In genomic region chr1:156290016-156290415, GRCm38 (mm10) we compare ENCODE assay signal across 39 mouse cellular contexts. TPM values are rescaled to one million over a fixed set of nuclear protein-coding genes. Genes with fewer than 3 reads are reported as not detected.
"Had no signal": no experiment of that assay in that cellular context is flagged by ENCODE, and none has a peak within 500 bp of the region (broad histone marks: within the 10 kb centered on the region; RNA-seq: fewer than 3 reads in every experiment).

No protein-coding gene starts in this region.

- H3K27ac ChIP-seq: left cerebral cortex, adult 2 months; limb, embryonic 10.5 days; limb, embryonic 12.5 days; limb, embryonic 13.5 days; limb, embryonic 15.5 days; liver, embryonic 12.5 days; liver, embryonic 13.5 days; liver, embryonic 14.5 days; liver, embryonic 15.5 days; lung, embryonic 15.5 days; macrophage; midbrain, embryonic 10.5 days; midbrain, embryonic 12.5 days; midbrain, embryonic 13.5 days; midbrain, embryonic 15.5 days; neural tube, embryonic 12.5 days had no signal

- H3K9ac ChIP-seq: limb, embryonic 12.5 days; limb, embryonic 13.5 days; limb, embryonic 15.5 days; liver, embryonic 12.5 days; liver, embryonic 13.5 days; liver, embryonic 14.5 days; liver, embryonic 15.5 days; liver, postnatal 0 days; lung, embryonic 14.5 days; lung, embryonic 15.5 days; midbrain, embryonic 12.5 days; midbrain, embryonic 13.5 days; midbrain, embryonic 15.5 days; neural tube, embryonic 12.5 days had no signal

- H3K36me3 ChIP-seq: limb, embryonic 10.5 days; limb, embryonic 12.5 days; limb, embryonic 13.5 days; limb, embryonic 15.5 days; liver, embryonic 12.5 days; liver, embryonic 13.5 days; liver, embryonic 15.5 days; lung, embryonic 15.5 days; midbrain, embryonic 10.5 days; midbrain, embryonic 12.5 days; midbrain, embryonic 13.5 days; midbrain, embryonic 15.5 days; neural tube, embryonic 12.5 days had no signal

- H3K4me1 ChIP-seq: limb, embryonic 10.5 days; limb, embryonic 12.5 days; limb, embryonic 13.5 days; limb, embryonic 15.5 days; liver, embryonic 12.5 days; liver, embryonic 13.5 days; liver, embryonic 15.5 days; lung, embryonic 15.5 days; midbrain, embryonic 10.5 days; midbrain, embryonic 12.5 days; midbrain, embryonic 13.5 days; midbrain, embryonic 15.5 days; neural tube, embryonic 12.5 days had no signal

- DNase-seq: left cerebral cortex, postnatal 4 days; liver; liver, embryonic 13.5 days; liver, postnatal 0 days; lung, adult 18-20 months; lung, adult 2 months; lung, embryonic 14.5 days; lung, postnatal 10 days; lung, postnatal 14 days; lung, postnatal 36 days; lung, postnatal 4 days; midbrain, embryonic 14.5 days had no signal

- H3K27me3 ChIP-seq: limb, embryonic 12.5 days; limb, embryonic 13.5 days; limb, embryonic 15.5 days; liver, embryonic 12.5 days; liver, embryonic 13.5 days; liver, embryonic 15.5 days; lung, embryonic 15.5 days; midbrain, embryonic 12.5 days; midbrain, embryonic 13.5 days; midbrain, embryonic 15.5 days; neural tube, embryonic 12.5 days had no signal

- H3K9me3 ChIP-seq: limb, embryonic 10.5 days; limb, embryonic 12.5 days; limb, embryonic 13.5 days; limb, embryonic 15.5 days; liver, embryonic 12.5 days; liver, embryonic 13.5 days; liver, embryonic 15.5 days; lung, embryonic 15.5 days; megakaryocyte, embryonic 14.5 days; midbrain, embryonic 10.5 days; midbrain, embryonic 12.5 days; midbrain, embryonic 13.5 days; midbrain, embryonic 15.5 days; neural tube, embryonic 12.5 days had no signal

- H3K4me3 ChIP-seq: left cerebral cortex, adult 2 months; limb, embryonic 10.5 days; limb, embryonic 12.5 days; limb, embryonic 13.5 days; limb, embryonic 15.5 days; liver, embryonic 12.5 days; liver, embryonic 13.5 days; liver, embryonic 15.5 days; lung, embryonic 15.5 days; megakaryocyte, embryonic 14.5 days; midbrain, embryonic 10.5 days; midbrain, embryonic 12.5 days; midbrain, embryonic 13.5 days; midbrain, embryonic 15.5 days; myocyte; neural tube, embryonic 12.5 days had no signal

- H3K4me2 ChIP-seq: limb, embryonic 12.5 days; limb, embryonic 13.5 days; limb, embryonic 15.5 days; liver, embryonic 11.5 days; liver, embryonic 12.5 days; liver, embryonic 13.5 days; liver, embryonic 15.5 days; lung, embryonic 14.5 days; lung, embryonic 15.5 days; midbrain, embryonic 12.5 days; midbrain, embryonic 13.5 days; midbrain, embryonic 15.5 days; neural tube, embryonic 12.5 days had no signal

- ATAC-seq: liver, embryonic 12.5 days; liver, postnatal 0 days; lung, postnatal 0 days; midbrain, embryonic 13.5 days; midbrain, embryonic 15.5 days had no signal

RNA-seq across cellular contexts. Expression of gene Tdrd5, which starts 13.4 kb away (rescaled TPM):
- total RNA-seq: liver, adult 2 months; megakaryocyte, adult 5-6 weeks; megakaryocyte-erythroid progenitor cell, adult 5-6 weeks had no signal
- polyA plus RNA-seq: limb, embryonic 10.5 days; limb, embryonic 11.5 days; liver, adult 2 months; liver, postnatal 0 days; macrophage; neural tube, embryonic 11.5 days had no signal

RNA-seq across cellular contexts. Expression of gene Nphs2, which starts 20.5 kb away (rescaled TPM):
- total RNA-seq: liver, adult 2 months; megakaryocyte progenitor cell, adult 5-6 weeks; megakaryocyte, adult 5-6 weeks; megakaryocyte-erythroid progenitor cell, adult 5-6 weeks; monocyte, adult 5-6 weeks had no signal
- polyA plus RNA-seq: limb, embryonic 10.5 days; limb, embryonic 12.5 days; limb, embryonic 13.5 days; liver, adult 2 months; liver, embryonic 11.5 days; liver, embryonic 12.5 days; liver, embryonic 13.5 days; liver, embryonic 15.5 days; liver, embryonic 16.5 days; liver, postnatal 0 days; lung, embryonic 14.5 days; lung, embryonic 15.5 days; macrophage; midbrain, embryonic 10.5 days; neural tube, embryonic 11.5 days; neural tube, embryonic 12.5 days had no signal
